Mouse (Mus musculus) stomach, postnatal 0 days (tissue): ENCODE measurements around the gene Mtfmt.

Experiments used
- CTCF ChIP-seq: IDR thresholded peaks from 2 replicates; pipeline ENCODE4 v1.5.1; 2016; ENCODE audit warnings: antibody characterized with exemption, low read depth, mild to moderate bottlenecking, moderate library complexity
- EP300 ChIP-seq: optimal IDR thresholded peaks from 2 replicates; pipeline ENCODE3; 2016; ENCODE audit warnings: antibody characterized with exemption

GRCm38 (mm10) chr9:65467686-65468085, 32.1 kb downstream of the Mtfmt start:
- TF ChIP-seq CTCF (no peak), EP300 (no peak)
